Mouse (Mus musculus): Measurements from ENCODE around the gene P2rx3. TPM values are rescaled to one million over a fixed set of nuclear protein-coding genes. Genes with fewer than 3 reads are reported as not detected.

P2rx3 gene
- polyA plus RNA-seq, 1 experiment = 2.2 TPM

DNA sequence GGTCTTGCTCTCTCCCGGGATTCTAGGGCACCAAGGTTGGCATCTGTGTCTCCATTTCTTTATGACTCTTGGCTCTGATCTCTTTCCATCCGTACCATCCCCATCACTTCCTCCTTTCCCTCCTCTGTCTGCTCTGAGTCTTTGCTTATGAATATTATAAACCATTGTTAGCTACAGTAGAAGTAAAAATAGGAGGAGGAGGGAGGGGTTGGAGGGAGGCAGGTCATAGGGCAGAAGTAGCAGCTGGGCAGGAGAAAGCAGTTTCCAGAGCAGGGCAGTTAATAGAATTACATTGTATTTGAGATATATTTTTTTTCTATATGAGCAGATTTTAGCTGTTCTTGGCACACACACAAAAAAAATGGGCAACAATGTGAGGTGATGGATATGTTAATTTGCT lies 88.5 kb downstream of the P2rx3 start:
- no peaks in the 10 kb centered on the region for H3K4me1 ChIP-seq (ENCODE audit: control insufficient read depth, insufficient read depth, low read length)
- no peak for TF ChIP-seq CTCF (IDR thresholded peaks at IDR 0.05; ENCODE audit: extremely low read depth, insufficient read depth, low read length)
- no peak for TF ChIP-seq POLR2A (IDR thresholded peaks at IDR 0.05; ENCODE audit: extremely low read depth, insufficient read depth, low read length)
- H3K4me3 ChIP-seq (ENCODE audit: insufficient read depth, low read length) = no peak overlapping the region
- no peak overlapping the region for H3K27ac ChIP-seq (ENCODE audit: insufficient read depth, low read length)

Other genes with a start within 250 kb of the P2rx3 start
- gene Ube2l6, start 238.6 kb downstream of the P2rx3 start, polyA plus RNA-seq (2012; rRNA removed) = 9.4 and 12.1 TPM in 2 replicates
- gene Smtnl1, start 214.8 kb downstream of the P2rx3 start, polyA plus RNA-seq (2012; rRNA removed) = not detected in 2 replicates
- gene Timm10, start 210.5 kb downstream of the P2rx3 start, polyA plus RNA-seq (2012; rRNA removed) = 82.0 and 85.7 TPM in 2 replicates
- 0.13 and 0.52 TPM in 2 replicates for gene Slc43a1, start 198.6 kb downstream of the P2rx3 start, polyA plus RNA-seq (2012; rRNA removed)
- 73.3 and 76.9 TPM in 2 replicates for gene Rtn4rl2, start 150.8 kb downstream of the P2rx3 start, polyA plus RNA-seq (2012; rRNA removed)
- 0.68 and 0.92 TPM in 2 replicates for gene Slc43a3, start 100.9 kb downstream of the P2rx3 start, polyA plus RNA-seq (2012; rRNA removed)
- 0.17 TPM in 1 of 2 replicates, not detected in the other for gene Prg2, start 57.0 kb downstream of the P2rx3 start, polyA plus RNA-seq (2012; rRNA removed)
- not detected in 2 replicates for gene Prg3, start 49.2 kb downstream of the P2rx3 start, polyA plus RNA-seq (2012; rRNA removed)
- 92.4 and 110 TPM in 2 replicates for gene Ssrp1, start 228 bp downstream of the P2rx3 start, polyA plus RNA-seq (2012; rRNA removed)
- 55.4 and 62.8 TPM in 2 replicates for gene Tnks1bp1, start 10.6 kb upstream of the P2rx3 start, polyA plus RNA-seq (2012; rRNA removed)
- gene Aplnr, start 98.8 kb upstream of the P2rx3 start, polyA plus RNA-seq (2012; rRNA removed) = 0.56 and 0.68 TPM in 2 replicates
- 35.7 and 36.0 TPM in 2 replicates for gene Lrrc55, start 159.7 kb upstream of the P2rx3 start, polyA plus RNA-seq (2012; rRNA removed)

Data from cortical plate, adult 2 months (tissue).